Mouse (Mus musculus) hematopoietic stem cell, adult 5-6 weeks (primary cell): Measurements from ENCODE around the gene Vsir. TPM values are rescaled to one million over a fixed set of nuclear protein-coding genes. Genes with fewer than 3 reads are reported as not detected.

Experiments
- ATAC-seq, 2 experiments: fragments of 125-278 bp in 1 of 2; replicated peaks in 1 of 2; 2 replicates each; pipeline ENCODE4 v1.8.0; 2016 to 2017; ENCODE audit warnings: inconsistent platforms in 2 of 2, mild to moderate bottlenecking in 2 of 2, moderate number of reproducible peaks in 2 of 2, low read depth in 1 of 2, moderate TSS enrichment in 1 of 2; ENCODE audit not compliant: low FRiP score in 2 of 2, poor library complexity in 2 of 2, severe bottlenecking in 2 of 2, insufficient read depth in 1 of 2, low TSS enrichment in 1 of 2
- total RNA-seq: library from RNA; stranded (forward); fragments of 172-1452, 232-1000 nt; gene quantifications from 2 replicates; pipeline ENCODE4 v1.2.3, GENCODE M21; 2017

Gene Vsir
- total RNA-seq, 1 experiment from 2014 or later = 50.2 TPM

GRCm38 (mm10) chr10:60350805-60351167 lies 4.1 kb downstream of the Vsir start:
- peak; percentile 63 to 67; a peak in 3 of 4 replicates for ATAC-seq

- ATAC-seq = no peak
Observed at GRCm38 (mm10) chr10:60351248-60351647, 4.6 kb downstream of the Vsir start.

GRCm38 (mm10) chr10:60351761-60352455 lies 5.3 kb downstream of the Vsir start:
- ATAC-seq = peak; percentile 17 to 30; a peak in 2 of 4 replicates

GRCm38 (mm10) chr10:60353241-60354002 lies 6.8 kb downstream of the Vsir start:
- ATAC-seq = no peak

- ATAC-seq = no peak
Observed at GRCm38 (mm10) chr10:60354003-60354325, 7.3 kb downstream of the Vsir start.

GRCm38 (mm10) chr10:60354881-60355677 lies 8.4 kb downstream of the Vsir start:
- ATAC-seq = no peak

GRCm38 (mm10) chr10:60357441-60357840 lies 10.8 kb downstream of the Vsir start:
- no peak for ATAC-seq

- ATAC-seq = no peak
Observed at GRCm38 (mm10) chr10:60357901-60358300, 11.2 kb downstream of the Vsir start.

GRCm38 (mm10) chr10:60358776-60359175 lies 12.1 kb downstream of the Vsir start:
- ATAC-seq = no peak

- no peak for ATAC-seq
Observed at GRCm38 (mm10) chr10:60361615-60362309, 15.1 kb downstream of the Vsir start.

GRCm38 (mm10) chr10:60362310-60362628 lies 15.6 kb downstream of the Vsir start:
- no peak for ATAC-seq

- no peak for ATAC-seq
Observed at GRCm38 (mm10) chr10:60363426-60363825, 16.8 kb downstream of the Vsir start.

GRCm38 (mm10) chr10:60367145-60367544 lies 20.5 kb downstream of the Vsir start:
- ATAC-seq = peak in 1 of 2 experiments; percentile 13; a peak in 1 of 4 replicates

GRCm38 (mm10) chr10:60367904-60368303 lies 21.3 kb downstream of the Vsir start:
- no peak for ATAC-seq

GRCm38 (mm10) chr10:60369405-60369804 lies 22.8 kb downstream of the Vsir start:
- ATAC-seq = peak in 1 of 2 experiments; percentile 25; a peak in 1 of 4 replicates

GRCm38 (mm10) chr10:60370098-60370497 lies 23.4 kb downstream of the Vsir start:
- ATAC-seq = no peak

- peak; percentile 13 to 25; a peak in 3 of 4 replicates for ATAC-seq
Observed at GRCm38 (mm10) chr10:60370601-60371061, 24.0 kb downstream of the Vsir start.
